Mouse (Mus musculus) gonadal fat pad, adult 2 months (tissue): ENCODE results near the gene Olfr140. TPM values are rescaled to one million over a fixed set of nuclear protein-coding genes. Genes with fewer than 3 reads are reported as not detected.

Experiments used
- DNase-seq: peaks from one replicate; pipeline ENCODE4 v3.0.0-alpha.2; 2012; ENCODE audit warnings: low read depth
- polyA plus RNA-seq: library from polyadenylated mRNA; depleted of rRNA; stranded (reverse); fragments of >200 nt; gene quantifications from 2 replicates; pipeline ENCODE4 v1.2.3, GENCODE M21; 2012; rRNA removed

Gene Olfr140
- polyA plus RNA-seq, result not detected in 2 replicates

DNA sequence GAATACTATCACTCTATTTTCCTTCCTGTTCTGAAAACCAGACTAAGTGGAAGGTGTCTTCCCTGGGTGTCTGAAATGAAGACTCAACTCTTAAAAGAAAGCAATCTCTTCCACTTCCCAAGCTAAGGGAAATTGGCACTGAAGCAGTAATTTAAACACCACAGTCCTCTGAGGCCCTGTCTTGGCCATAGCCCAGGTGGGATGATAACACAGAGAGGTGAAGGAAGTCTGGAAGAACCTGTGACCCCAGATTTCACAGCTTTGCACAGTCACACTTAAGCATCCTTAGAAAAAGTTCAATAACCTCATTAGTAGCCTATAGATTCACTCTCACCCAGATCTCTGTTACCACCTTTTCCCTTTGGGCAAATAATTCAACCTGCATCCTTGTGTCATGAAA lies at the start of gene Olfr140:
Gene Olfr140 (minus strand): TSS at position 101 of the 400 bp plus-strand sequence.
- no peak for DNase-seq

DNA sequence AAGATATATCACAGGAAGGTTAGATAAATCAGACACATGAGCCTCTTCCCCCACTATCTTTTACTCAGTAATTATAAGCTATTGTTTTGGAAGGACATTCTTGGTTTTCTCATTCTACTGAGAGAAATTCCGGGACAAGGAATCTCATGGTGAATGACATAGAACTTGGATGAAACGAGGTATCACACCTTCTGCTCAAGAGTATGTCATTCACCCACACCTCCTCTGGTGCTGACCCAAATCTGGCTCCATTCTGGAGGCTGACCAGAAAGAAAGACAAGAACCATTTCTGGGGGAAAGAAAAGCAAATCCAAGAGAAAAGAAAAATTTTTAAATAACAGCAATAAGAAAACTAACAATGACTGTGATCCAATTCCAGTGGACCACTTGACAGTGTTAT lies 6.7 kb upstream of the Olfr140 start:
- no peak for DNase-seq

DNA sequence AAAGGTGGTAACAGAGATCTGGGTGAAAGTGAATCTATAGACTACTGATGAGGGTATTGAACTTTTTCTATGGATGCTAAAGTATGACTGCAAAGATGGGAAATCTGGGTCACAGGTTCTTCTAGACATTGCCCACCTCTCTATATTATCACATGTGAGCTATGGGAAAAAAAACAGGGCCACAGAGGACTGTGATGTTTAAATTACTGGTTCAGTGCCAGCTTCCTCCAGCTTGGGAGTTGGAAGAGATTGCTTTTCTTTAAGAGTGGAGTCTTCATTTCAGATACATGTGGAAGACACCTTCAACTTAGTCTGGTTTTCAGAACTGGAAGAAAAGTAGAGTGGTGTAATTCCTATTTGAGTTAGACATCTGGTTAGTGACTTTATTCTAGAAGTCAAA lies 28.4 kb downstream of the Olfr140 start, which contains the start of gene Olfr1265:
Gene Olfr1265 (plus strand): TSS at position 301 of the 400 bp plus-strand sequence.
- DNase-seq, result no peak

DNA sequence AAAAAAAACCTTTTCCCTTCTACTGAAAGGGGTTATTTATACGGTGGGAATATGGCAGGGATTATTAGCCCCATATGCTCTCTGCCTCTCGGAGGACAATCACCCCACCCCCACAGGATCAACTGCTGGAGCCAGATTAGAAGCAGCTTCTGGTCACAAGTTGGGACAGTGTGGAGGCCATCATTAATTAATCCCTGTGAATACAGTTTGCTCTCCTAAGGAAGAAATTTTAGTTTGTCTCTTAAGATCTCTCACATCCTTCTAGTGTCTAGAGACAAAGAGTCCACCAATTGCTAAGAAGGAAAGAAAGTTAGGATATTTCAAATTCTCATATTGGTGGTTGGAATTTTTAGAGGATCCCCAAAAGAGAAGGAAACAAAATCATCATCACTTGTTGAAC lies 37.9 kb downstream of the Olfr140 start, which contains the start of gene Olfr1264:
Gene Olfr1264 (minus strand): TSS at position 101 of the 400 bp plus-strand sequence.
- no peak for DNase-seq

DNA sequence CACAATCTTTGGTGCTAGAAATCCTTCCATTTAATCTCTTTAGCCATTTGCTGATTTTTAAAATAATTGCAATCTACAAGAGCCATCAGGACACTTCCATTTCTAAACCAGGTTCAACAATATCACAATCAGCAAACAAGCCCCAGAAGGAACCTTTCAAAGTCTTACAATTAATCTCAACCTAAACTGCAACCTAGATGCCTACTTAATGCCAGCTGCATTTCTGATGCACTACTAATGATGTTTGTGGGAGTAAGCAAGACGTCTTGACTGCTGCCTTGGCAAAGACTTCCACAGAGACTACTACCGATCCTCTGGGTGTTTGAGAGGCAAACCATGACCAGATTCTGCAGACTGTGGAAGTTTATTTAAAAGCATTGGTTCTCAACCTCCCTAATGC lies 51.6 kb downstream of the Olfr140 start, which contains the start of gene Olfr1263:
Gene Olfr1263 (plus strand): TSS at position 301 of the 400 bp plus-strand sequence.
- no peak for DNase-seq

DNA sequence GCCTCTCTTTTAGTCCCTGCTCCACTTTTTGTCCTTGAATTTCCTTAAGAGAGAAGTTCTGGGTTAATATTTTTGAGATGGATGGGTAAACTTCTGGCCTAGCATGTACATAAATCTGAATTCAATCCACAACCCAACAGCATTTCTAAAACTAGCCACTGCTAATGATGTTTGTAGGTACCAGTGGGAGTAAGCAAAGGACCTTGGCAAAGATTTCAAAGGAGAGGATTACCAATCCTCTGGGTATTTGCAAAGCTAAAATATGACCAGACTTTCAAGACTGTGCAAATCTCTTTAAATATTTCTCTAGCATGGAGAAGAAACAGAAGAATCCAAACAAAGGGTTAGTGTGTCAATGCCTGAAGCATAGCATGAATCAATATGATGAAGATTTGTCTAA lies 63.5 kb downstream of the Olfr140 start, which contains the start of gene Olfr1262:
Gene Olfr1262 (plus strand): TSS at position 301 of the 400 bp plus-strand sequence.
- no peak for DNase-seq

Other genes starting within 250 kb of the Olfr140 start
- not detected in 2 replicates for gene Olfr1256, start 222.0 kb downstream of the Olfr140 start, polyA plus RNA-seq
- not detected in 2 replicates for gene Olfr48, start 215.4 kb downstream of the Olfr140 start, polyA plus RNA-seq
- gene Olfr1257, start 185.2 kb downstream of the Olfr140 start, polyA plus RNA-seq, result not detected in 2 replicates
- gene Olfr1258, start 136.3 kb downstream of the Olfr140 start, polyA plus RNA-seq, result not detected in 2 replicates
- gene Olfr1259, start 114.9 kb downstream of the Olfr140 start, polyA plus RNA-seq, result not detected in 2 replicates
- not detected in 2 replicates for gene Olfr1260, start 89.3 kb downstream of the Olfr140 start, polyA plus RNA-seq
- gene Olfr1261, start 72.4 kb downstream of the Olfr140 start, polyA plus RNA-seq, result not detected in 2 replicates
- gene Olfr1262, start 63.4 kb downstream of the Olfr140 start, polyA plus RNA-seq, result not detected in 2 replicates
- not detected in 2 replicates for gene Olfr1263, start 51.5 kb downstream of the Olfr140 start, polyA plus RNA-seq
- not detected in 2 replicates for gene Olfr1264, start 38.0 kb downstream of the Olfr140 start, polyA plus RNA-seq
- gene Olfr1265, start 28.3 kb downstream of the Olfr140 start, polyA plus RNA-seq, result not detected in 2 replicates
- not detected in 2 replicates for gene Olfr1269, start 57.8 kb upstream of the Olfr140 start, polyA plus RNA-seq
- not detected in 2 replicates for gene Olfr32, start 78.7 kb upstream of the Olfr140 start, polyA plus RNA-seq
- gene Olfr1270, start 89.5 kb upstream of the Olfr140 start, polyA plus RNA-seq, result not detected in 2 replicates
- not detected in 2 replicates for gene Olfr1506, start 160.9 kb upstream of the Olfr140 start, polyA plus RNA-seq
- gene Olfr142, start 194.0 kb upstream of the Olfr140 start, polyA plus RNA-seq, result not detected in 2 replicates
- not detected in 2 replicates for gene Olfr1271, start 207.4 kb upstream of the Olfr140 start, polyA plus RNA-seq
- not detected in 2 replicates for gene Olfr1272, start 229.2 kb upstream of the Olfr140 start, polyA plus RNA-seq